Mouse (Mus musculus): ENCODE measurements around the gene H6pd.

- TF ChIP-seq POLR2A (IDR thresholded peaks at IDR 0.05; ENCODE audit: borderline replicate concordance, extremely low read depth, low read depth, low read length) = no peak
- TF ChIP-seq CTCF (IDR thresholded peaks at IDR 0.05; ENCODE audit: insufficient read depth, low read length) = no peak
These were observed 75.8 kb downstream of the H6pd start for GRCm38 (mm10) chr4:149933025-149933424.
